Mouse (Mus musculus) gastrocnemius, adult 2 months (tissue): ENCODE measurements around the gene Fpgs. TPM values are rescaled to one million over a fixed set of nuclear protein-coding genes. Genes with fewer than 3 reads are reported as not detected.

Experiments
- DNase-seq: peaks from one replicate; pipeline ENCODE4 v3.0.0; 2022
- H3K27ac ChIP-seq: fragments of 200-600 bp; 2 replicates; pipeline ENCODE4 v1.8.1; 2022; ENCODE audit warnings: mild to moderate bottlenecking
- H3K4me3 ChIP-seq: fragments of 200-600 bp; 2 replicates; pipeline ENCODE4 v1.8.1; 2022; ENCODE audit warnings: mild to moderate bottlenecking, moderate library complexity
- CTCF ChIP-seq: fragments of 200-600 bp; IDR thresholded peaks from 2 replicates; pipeline ENCODE4 v1.8.1; 2022; ENCODE audit warnings: antibody characterized with exemption, mild to moderate bottlenecking, moderate library complexity
- intact Hi-C: fragments of 180-260 bp; cut with DNase I; formaldehyde crosslinking; loops from one replicate; pipeline ENCODE4 v1.15.1; 2025
- total RNA-seq, 2 experiments: library from RNA; stranded (reverse); gene quantifications; 2 replicates each; pipeline ENCODE4 v1.2.3; 2021

Fpgs gene
- total RNA-seq, 2 experiments from 2014 or later: 5.9 to 6.9 TPM

GRCm38 (mm10) chr2:32736306-32736829 lies 32.4 kb upstream of the Fpgs start:
- no peak for TF ChIP-seq CTCF
- peak overlapping the region; percentile 75 for H3K27ac ChIP-seq
- peak overlapping the region; percentile 48 for H3K4me3 ChIP-seq
- DNase-seq: no peak
- intact Hi-C loops: no loop called here

- peak; percentile 62 for DNase-seq
- H3K4me3 ChIP-seq: peak overlapping the region; percentile 48
- intact Hi-C loops: no loop called here
- H3K27ac ChIP-seq: peak overlapping the region; percentile 75
- no peak for TF ChIP-seq CTCF
These were observed 31.0 kb upstream of the Fpgs start for GRCm38 (mm10) chr2:32734933-32735332.

GRCm38 (mm10) chr2:32734480-32734879 lies 30.5 kb upstream of the Fpgs start:
- peak overlapping the region; percentile 75 for H3K27ac ChIP-seq
- TF ChIP-seq CTCF: no peak
- no peak for DNase-seq
- H3K4me3 ChIP-seq: peak overlapping the region; percentile 36
- intact Hi-C loops: no loop called here

- H3K4me3 ChIP-seq: peak overlapping the region; percentile 79
- peak overlapping the region; percentile 87 for H3K27ac ChIP-seq
- no peak for TF ChIP-seq CTCF
- DNase-seq: no peak
- intact Hi-C loops: no loop called here
These were observed 28.8 kb upstream of the Fpgs start for GRCm38 (mm10) chr2:32732695-32733094.

- intact Hi-C loops: no loop called here
- no peak for TF ChIP-seq CTCF
- peak overlapping the region; percentile 87 for H3K27ac ChIP-seq
These were observed 28.0 kb upstream of the Fpgs start for GRCm38 (mm10) chr2:32731911-32732310.

GRCm38 (mm10) chr2:32730854-32731253 lies 26.9 kb upstream of the Fpgs start:
- H3K4me3 ChIP-seq: peak overlapping the region; percentile 79
- intact Hi-C loops: no loop called here
- peak overlapping the region; percentile 87 for H3K27ac ChIP-seq
- TF ChIP-seq CTCF: no peak
- DNase-seq: no peak

More at GRCm38 (mm10) chr2:32731911-32732310, 28.0 kb upstream of the Fpgs start:
- peak overlapping the region; percentile 79 for H3K4me3 ChIP-seq
- no peak for DNase-seq

GRCm38 (mm10) chr2:32729547-32729946 lies 25.6 kb upstream of the Fpgs start:
- H3K27ac ChIP-seq: peak overlapping the region; percentile 87
- no peak for TF ChIP-seq CTCF
- intact Hi-C loops: no loop called here
- peak overlapping the region; percentile 79 for H3K4me3 ChIP-seq
- no peak for DNase-seq

DNA sequence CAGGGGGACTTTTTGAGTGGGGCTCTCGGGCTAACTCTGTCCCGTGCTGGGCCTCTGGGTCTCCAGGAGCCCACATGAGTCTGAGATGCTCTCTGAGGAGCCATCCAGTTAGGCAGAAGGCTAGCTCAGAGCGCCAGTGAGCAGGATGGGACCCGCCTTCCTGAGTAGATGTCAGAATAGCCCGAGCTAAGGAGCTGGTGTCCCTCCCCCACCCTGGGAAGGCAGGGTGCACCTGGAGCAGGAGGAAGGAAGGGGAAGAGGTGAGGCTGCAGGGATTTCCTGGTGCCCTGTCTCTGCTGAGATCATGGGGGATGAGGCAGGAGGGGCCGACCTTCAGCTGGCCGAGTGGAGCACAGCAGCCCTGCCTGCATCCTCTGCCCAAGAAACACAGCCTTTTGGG lies 24.5 kb upstream of the Fpgs start:
- TF ChIP-seq CTCF: no peak
- H3K4me3 ChIP-seq: peak overlapping the region; percentile 79
- intact Hi-C loops: no loop called here
- peak overlapping the region; percentile 87 for H3K27ac ChIP-seq
- DNase-seq: peak; percentile 50

DNA sequence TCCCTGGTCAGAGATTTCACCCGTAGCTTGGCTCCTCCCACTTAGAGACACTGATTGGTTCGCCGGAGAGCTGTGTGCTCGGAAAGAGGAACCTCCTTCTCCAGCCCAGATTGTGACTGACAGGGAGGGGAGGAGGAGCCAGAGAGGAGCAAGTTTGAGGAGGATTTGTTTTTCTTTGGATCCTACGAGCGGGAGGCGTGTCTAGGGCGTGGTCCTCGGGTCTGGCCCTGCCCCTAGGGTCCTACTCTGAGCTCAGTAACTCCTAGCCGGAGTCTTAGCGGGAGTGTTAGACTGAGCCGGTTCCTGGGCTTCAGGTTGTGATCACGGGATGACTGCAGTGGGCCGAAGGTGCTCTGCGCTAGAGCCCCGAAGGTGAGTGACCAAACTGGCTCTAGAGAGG lies 23.5 kb upstream of the Fpgs start:
- peak; percentile 95 for DNase-seq
- peak overlapping the region; percentile 79 for H3K4me3 ChIP-seq
- no peak for TF ChIP-seq CTCF
- H3K27ac ChIP-seq: peak overlapping the region; percentile 87
- intact Hi-C loops: no loop called here

DNA sequence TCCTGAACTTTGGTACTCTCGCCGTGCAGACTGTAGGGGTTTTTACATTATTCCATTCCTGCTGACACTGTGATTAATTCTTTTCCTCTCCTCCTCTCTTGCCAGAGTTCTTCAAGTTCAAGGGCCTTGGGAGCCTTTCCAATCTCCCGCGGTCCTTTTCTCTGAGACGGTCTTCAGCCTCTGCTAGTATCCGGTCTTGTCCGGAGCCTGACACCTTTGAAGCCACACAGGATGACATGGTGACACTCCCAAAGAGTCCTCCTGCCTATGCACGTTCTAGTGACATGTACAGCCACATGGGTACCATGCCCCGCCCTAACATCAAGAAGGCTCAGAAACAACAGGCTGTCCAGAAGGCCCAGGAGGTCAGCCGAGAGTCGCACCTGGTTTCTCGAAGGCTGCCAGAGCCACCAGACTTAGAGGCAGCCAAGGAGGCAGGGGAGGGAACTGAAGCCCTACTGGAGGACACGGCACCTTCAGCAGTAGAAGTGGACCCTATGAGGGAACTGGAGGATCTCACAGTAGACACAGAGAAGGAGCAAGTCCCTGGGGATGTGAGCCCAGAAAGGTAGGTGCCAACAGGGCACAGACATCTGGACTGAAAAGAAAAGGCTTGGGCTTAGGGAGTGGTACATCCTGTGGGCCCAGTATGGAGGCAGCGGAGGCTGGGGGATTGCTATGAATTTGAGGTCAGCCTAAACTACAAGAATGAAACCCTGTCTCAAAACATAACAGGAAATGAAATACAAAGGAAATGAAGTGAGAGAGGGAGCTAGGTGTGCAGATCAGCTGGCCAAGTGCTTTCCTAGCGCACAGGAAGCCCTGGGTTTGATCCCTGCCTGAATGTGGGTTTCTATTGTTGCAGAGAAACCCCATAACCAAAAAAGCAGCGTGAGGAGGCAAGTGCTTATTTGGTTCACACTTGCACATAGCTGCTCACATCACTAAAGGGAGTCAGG lies 21.2 kb upstream of the Fpgs start:
- intact Hi-C loops: no loop called here
- no peak overlapping the region for H3K27ac ChIP-seq
- no peak for TF ChIP-seq CTCF
- H3K4me3 ChIP-seq: no peak overlapping the region
- DNase-seq: no peak

DNA sequence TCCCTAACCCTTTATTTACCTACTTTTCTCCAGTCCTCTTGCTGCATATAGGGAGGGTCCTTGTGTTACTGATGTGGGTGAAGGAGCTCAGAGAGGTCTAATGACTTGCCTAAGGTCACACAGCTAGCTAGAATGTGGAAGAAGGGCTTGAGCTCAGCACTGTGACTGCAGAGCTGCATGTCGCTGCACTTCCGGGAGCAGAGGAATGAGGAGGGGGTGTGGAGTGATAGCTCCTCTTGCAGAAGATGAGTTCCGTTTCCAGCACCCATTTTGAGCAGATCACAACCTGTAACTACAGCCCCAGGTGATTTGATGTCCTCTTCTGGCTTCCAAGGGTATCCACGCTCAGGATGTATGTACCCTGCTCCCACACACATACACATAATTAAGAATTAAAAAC lies 20.2 kb upstream of the Fpgs start:
- intact Hi-C loops: no loop called here
- Histone ChIP-seq H3K27ac (no peak overlapping the region), H3K4me3 (no peak overlapping the region)
- TF ChIP-seq CTCF: no peak
- no peak for DNase-seq

- Histone ChIP-seq H3K4me3 (no peak overlapping the region), H3K27ac (no peak overlapping the region)
- no peak for DNase-seq
- TF ChIP-seq CTCF: no peak
- intact Hi-C loops: no loop called here
These were observed 18.6 kb upstream of the Fpgs start for GRCm38 (mm10) chr2:32722581-32722980.

GRCm38 (mm10) chr2:32722046-32722445 lies 18.1 kb upstream of the Fpgs start:
- intact Hi-C loops: no loop called here
- no peak for TF ChIP-seq CTCF
- DNase-seq: no peak
- Histone ChIP-seq H3K27ac (no peak overlapping the region), H3K4me3 (no peak overlapping the region)
